Comparison of ENCODE assay signal across 26 mouse cellular contexts in genomic region chr2:11202841-11203240, GRCm38 (mm10). TPM values are rescaled to one million over a fixed set of nuclear protein-coding genes. Genes with fewer than 3 reads are reported as not detected.
DNase-seq lines count a peak whose midpoint lies in the region; ATAC-seq and TF ChIP-seq lines count a peak whose summit lies in the region.
"Had no signal": no experiment of that assay in that cellular context is flagged by ENCODE, and none has a peak within 500 bp of the region (broad histone marks: within the 10 kb centered on the region; RNA-seq: fewer than 3 reads in every experiment).

No protein-coding gene starts in this region.

- peaks cover 26% of the 10 kb centered on the region for H3K4me1 ChIP-seq in liver, embryonic 12.5 days
- H3K4me1 ChIP-seq in liver, postnatal 0 days (ENCODE audit: insufficient read depth): no peaks in the 10 kb centered on the region; the same call in 1 of the 2 replicates
- H3K4me1 ChIP-seq in embryonic facial prominence, embryonic 10.5 days: peaks cover 12% of the 10 kb centered on the region
- H3K4me1 ChIP-seq in cerebellum, adult 2 months (ENCODE audit: control insufficient read depth, insufficient read depth, low read length): no peaks in the 10 kb centered on the region
- H3K4me1 ChIP-seq: embryonic facial prominence, embryonic 15.5 days; kidney, embryonic 15.5 days; limb, embryonic 13.5 days; liver, embryonic 15.5 days; midbrain, embryonic 10.5 days; neural tube, embryonic 12.5 days had no signal

- H3K27me3 ChIP-seq in liver, embryonic 12.5 days (replicated peaks): no peaks in the 10 kb centered on the region
- H3K27me3 ChIP-seq in liver, postnatal 0 days (ENCODE audit: insufficient read depth, low read length): no peaks in the 10 kb centered on the region
- no peaks in the 10 kb centered on the region for H3K27me3 ChIP-seq in embryonic facial prominence, embryonic 10.5 days (replicated peaks; ENCODE audit: low read depth, poor library complexity, severe bottlenecking)
- no peaks in the 10 kb centered on the region for H3K27me3 ChIP-seq in cerebellum, adult 2 months (ENCODE audit: control insufficient read depth, insufficient read depth, low read length)
- H3K27me3 ChIP-seq: embryonic facial prominence, embryonic 15.5 days; kidney, embryonic 15.5 days; limb, embryonic 13.5 days; liver, embryonic 15.5 days; neural tube, embryonic 12.5 days had no signal

- H3K27ac ChIP-seq in liver, embryonic 12.5 days: peak overlapping the region; percentile 41; the same call in 1 of the 2 replicates
- no peak overlapping the region for H3K27ac ChIP-seq in liver, postnatal 0 days (ENCODE audit: low read depth)
- H3K27ac ChIP-seq in embryonic facial prominence, embryonic 10.5 days (replicated peaks): 0 out of 2 replicates have a peak overlapping the region, but pooled peaks have one; percentile 30
- H3K27ac ChIP-seq in cerebellum, adult 2 months (ENCODE audit: insufficient read depth, low read length): no peak overlapping the region
- H3K27ac ChIP-seq: embryonic facial prominence, embryonic 15.5 days; hindbrain, postnatal 0 days; kidney, embryonic 15.5 days; limb, embryonic 13.5 days; liver, embryonic 15.5 days; midbrain, embryonic 10.5 days; neural tube, embryonic 12.5 days had no signal

- TF ChIP-seq CTCF in liver, postnatal 0 days (IDR thresholded peaks at IDR 0.05; ENCODE audit: low read depth): no peak
- TF ChIP-seq CTCF in cerebellum, adult 2 months (IDR thresholded peaks at IDR 0.05; ENCODE audit: borderline replicate concordance, insufficient read depth, low read depth, low read length): no peak

- no peak overlapping the region for H3K4me2 ChIP-seq in liver, embryonic 12.5 days
- H3K4me2 ChIP-seq in liver, postnatal 0 days (ENCODE audit: low read depth, low read length): no peak overlapping the region
- H3K4me2 ChIP-seq: embryonic facial prominence, embryonic 15.5 days; heart, embryonic 11.5 days; kidney, embryonic 15.5 days; limb, embryonic 13.5 days; liver, embryonic 15.5 days; neural tube, embryonic 12.5 days had no signal

- no peak overlapping the region for H3K4me3 ChIP-seq in liver, embryonic 12.5 days
- H3K4me3 ChIP-seq in liver, postnatal 0 days (ENCODE audit: low read depth, low read length): no peak overlapping the region
- no peak overlapping the region for H3K4me3 ChIP-seq in embryonic facial prominence, embryonic 10.5 days
- no peak overlapping the region for H3K4me3 ChIP-seq in cerebellum, adult 2 months (replicated peaks; ENCODE audit: insufficient read depth, low read depth, low read length)
- H3K4me3 ChIP-seq: embryonic facial prominence, embryonic 15.5 days; kidney, embryonic 15.5 days; limb, embryonic 13.5 days; liver, embryonic 15.5 days; midbrain, embryonic 10.5 days; neural tube, embryonic 12.5 days had no signal

- no peak for TF ChIP-seq POLR2A in cerebellum, adult 2 months (IDR thresholded peaks at IDR 0.05; ENCODE audit: borderline replicate concordance, insufficient read depth, low read length)

- no peaks in the 10 kb centered on the region for H3K36me3 ChIP-seq in liver, embryonic 12.5 days
- H3K36me3 ChIP-seq in liver, postnatal 0 days (replicated peaks; ENCODE audit: insufficient read depth, low read length): no peaks in the 10 kb centered on the region
- no peaks in the 10 kb centered on the region for H3K36me3 ChIP-seq in embryonic facial prominence, embryonic 10.5 days (replicated peaks)
- H3K36me3 ChIP-seq: embryonic facial prominence, embryonic 15.5 days; kidney, embryonic 15.5 days; limb, embryonic 13.5 days; liver, embryonic 15.5 days; midbrain, embryonic 10.5 days; neural tube, embryonic 12.5 days had no signal

- H3K9me3 ChIP-seq in liver, embryonic 12.5 days (replicated peaks): no peaks in the 10 kb centered on the region
- no peaks in the 10 kb centered on the region for H3K9me3 ChIP-seq in liver, postnatal 0 days (ENCODE audit: low read length)
- no peaks in the 10 kb centered on the region for H3K9me3 ChIP-seq in embryonic facial prominence, embryonic 10.5 days
- H3K9me3 ChIP-seq: embryonic facial prominence, embryonic 15.5 days; kidney, embryonic 15.5 days; limb, embryonic 13.5 days; liver, embryonic 15.5 days; midbrain, embryonic 10.5 days; neural tube, embryonic 12.5 days had no signal

- WGBS in liver, embryonic 12.5 days (ENCODE audit: insufficient replicate concordance): 67% methylated on average over 11 of the region's 11 CpGs
- 83% methylated on average over 11 of the region's 11 CpGs for WGBS in liver, postnatal 0 days (ENCODE audit: insufficient replicate concordance)
- 84% methylated on average over 11 of the region's 11 CpGs for WGBS in embryonic facial prominence, embryonic 10.5 days
- WGBS in cerebellum, adult 2 months: 84% methylated on average over 11 of the region's 11 CpGs

- no peak overlapping the region for H3K9ac ChIP-seq in liver, embryonic 12.5 days
- H3K9ac ChIP-seq in liver, postnatal 0 days (replicated peaks): no peak overlapping the region
- H3K9ac ChIP-seq: embryonic facial prominence, embryonic 15.5 days; kidney, embryonic 15.5 days; limb, embryonic 13.5 days; liver, embryonic 15.5 days; neural tube, embryonic 12.5 days had no signal

- ATAC-seq in liver, embryonic 12.5 days: no peak
- ATAC-seq in liver, postnatal 0 days: no peak
- ATAC-seq: forebrain, embryonic 16.5 days; hindbrain, postnatal 0 days; lung, postnatal 0 days had no signal

- TF ChIP-seq EP300 in liver, postnatal 0 days (IDR thresholded peaks at IDR 0.05; ENCODE audit: low read depth): no peak

- DNase-seq in liver, postnatal 0 days: no peak
- DNase-seq in thymus, postnatal 0 days (ENCODE audit: low spot score): peak; percentile 29
- no peak for DNase-seq in thymus, postnatal 10 days (ENCODE audit: low spot score in 2 of 2)
- DNase-seq in embryonic facial prominence, embryonic 10.5 days (ENCODE audit: low spot score): no peak
- no peak for DNase-seq in layer of hippocampus, postnatal 10 days (ENCODE audit: low spot score in 2 of 2)
- DNase-seq in cerebellum, adult 2 months: no peak
- DNase-seq: adrenal gland, postnatal 25 days; cerebellum, postnatal 10 days; gastrocnemius, postnatal 14 days; heart, adult 11 months; heart, postnatal 14 days; kidney, adult 11 months; kidney, postnatal 4 days; right cerebral cortex, postnatal 14 days; spleen, adult 18-20 months had no signal

RNA-seq across cellular contexts. Expression of gene Prkcq, which starts 30.9 kb away (rescaled TPM):
- 8.1 and 9.3 TPM in 2 replicates for polyA plus RNA-seq in liver, embryonic 12.5 days (2016; fragmentation: Nextera tagmentation; extraction: Ambion mirVana)
- polyA plus RNA-seq in liver, postnatal 0 days (2015; fragmentation: Nextera tagmentation; extraction: Ambion mirVana): 2.5 and 3.1 TPM in 2 replicates
- polyA plus RNA-seq in thymus, postnatal 0 days (2015; fragmentation: Nextera tagmentation; extraction: Ambion mirVana): 54.6 and 63.1 TPM in 2 replicates
- polyA plus RNA-seq in embryonic facial prominence, embryonic 10.5 days (2016; fragmentation: Nextera tagmentation; extraction: Ambion mirVana): 1.6 and 1.9 TPM in 2 replicates
- total RNA-seq in layer of hippocampus, postnatal 10 days (2021): 10 to 100 TPM; 11.6 to 11.7 TPM
- polyA plus RNA-seq in cerebellum, adult 2 months (2012; rRNA removed): 9.0 and 10.0 TPM in 2 replicates

Comparison
In these comparisons a context has a peak if more than half of its experiments do, and no peak if none do; other contexts are left out.
1. H3K27ac ChIP-seq: peak in liver, embryonic 12.5 days (single experiment) and embryonic facial prominence, embryonic 10.5 days (single experiment); none in liver, postnatal 0 days (single experiment) and cerebellum, adult 2 months (single experiment).